Mouse (Mus musculus) common myeloid progenitor, adult 5-6 weeks (primary cell): Measurements from ENCODE around the gene Adamts10. TPM values are rescaled to one million over a fixed set of nuclear protein-coding genes. Genes with fewer than 3 reads are reported as not detected.
A peak's percentile ranks its signal among the peaks of the same experiment; 100 is the strongest.

Source experiments
- ATAC-seq: replicated peaks from 2 replicates; pipeline ENCODE4 v1.8.0; 2016; ENCODE audit warnings: low read depth, mild to moderate bottlenecking, moderate TSS enrichment, inconsistent platforms; ENCODE audit not compliant: poor library complexity, severe bottlenecking
- total RNA-seq: library from RNA; stranded (forward); fragments of 200-1000, 187-1606 nt; gene quantifications from 2 replicates; pipeline ENCODE4 v1.2.3, GENCODE M21; 2017

Adamts10 gene
- total RNA-seq, result 28.0 and 32.8 TPM in 2 replicates

- peak; percentile 90 for ATAC-seq
Measured at GRCm38 (mm10) chr17:33523918-33524755, at the start of gene Adamts10. TSS of gene Adamts10 (plus strand) at chr17:33524204.

- ATAC-seq, result peak; percentile 84
Measured at GRCm38 (mm10) chr17:33484020-33484419, 40.0 kb upstream of the Adamts10 start.

GRCm38 (mm10) chr17:33487211-33487610, 36.8 kb upstream of the Adamts10 start:
- no peak for ATAC-seq

- no peak for ATAC-seq
Measured at GRCm38 (mm10) chr17:33487652-33488051, 36.4 kb upstream of the Adamts10 start.

- ATAC-seq, result no peak
Measured at GRCm38 (mm10) chr17:33491371-33491770, 32.6 kb upstream of the Adamts10 start.

GRCm38 (mm10) chr17:33493065-33493464, 30.9 kb upstream of the Adamts10 start:
- ATAC-seq, result peak; percentile 85

GRCm38 (mm10) chr17:33494586-33494985, 29.4 kb upstream of the Adamts10 start:
- ATAC-seq, result no peak

- ATAC-seq, result no peak
Measured at GRCm38 (mm10) chr17:33498918-33499317, 25.1 kb upstream of the Adamts10 start.

- no peak for ATAC-seq
Measured at GRCm38 (mm10) chr17:33508386-33508785, 15.6 kb upstream of the Adamts10 start.

GRCm38 (mm10) chr17:33510172-33510571, 13.8 kb upstream of the Adamts10 start:
- ATAC-seq, result no peak

GRCm38 (mm10) chr17:33512441-33513415, 11.3 kb upstream of the Adamts10 start:
- no peak for ATAC-seq

GRCm38 (mm10) chr17:33513874-33514273, 10.1 kb upstream of the Adamts10 start:
- ATAC-seq, result 0 out of 2 replicates have a peak, but pooled peaks have one; percentile 47

GRCm38 (mm10) chr17:33520366-33520765, 3.6 kb upstream of the Adamts10 start:
- ATAC-seq, result no peak

GRCm38 (mm10) chr17:33523431-33523917, 530 bp upstream of the Adamts10 start:
- ATAC-seq, result no peak

GRCm38 (mm10) chr17:33524806-33525373, 886 bp downstream of the Adamts10 start:
- peak; percentile 59 for ATAC-seq

GRCm38 (mm10) chr17:33526506-33526905, 2.5 kb downstream of the Adamts10 start:
- no peak for ATAC-seq

- peak; percentile 68 for ATAC-seq
Measured at GRCm38 (mm10) chr17:33539106-33539675, 15.2 kb downstream of the Adamts10 start.

GRCm38 (mm10) chr17:33539878-33540277, 15.9 kb downstream of the Adamts10 start:
- no peak for ATAC-seq

GRCm38 (mm10) chr17:33549212-33549611, 25.2 kb downstream of the Adamts10 start:
- ATAC-seq, result no peak

GRCm38 (mm10) chr17:33550388-33550787, 26.4 kb downstream of the Adamts10 start:
- no peak for ATAC-seq
